Mouse (Mus musculus): ENCODE data around the gene Prrt3. TPM values are rescaled to one million over a fixed set of nuclear protein-coding genes. Genes with fewer than 3 reads are reported as not detected.

The Prrt3 gene
- polyA plus RNA-seq, 1 experiment from 2014 or later, result 0.14 TPM

- Histone ChIP-seq H3K27me3 (ENCODE audit: insufficient read depth, low read length) (0 out of 2 replicates have a peak, but pooled peaks cover 6% of the 10 kb centered on the region), H3K4me2 (ENCODE audit: low read depth, low read length) (no peak overlapping the region), H3K9me3 (ENCODE audit: low read length) (no peaks in the 10 kb centered on the region), H3K36me3 (replicated peaks; ENCODE audit: insufficient read depth, low read length) (no peaks in the 10 kb centered on the region), H3K4me3 (ENCODE audit: low read depth, low read length) (no peak overlapping the region), H3K9ac (replicated peaks) (no peak overlapping the region), H3K27ac (ENCODE audit: low read depth) (no peak overlapping the region), H3K4me1 (ENCODE audit: insufficient read depth) (peaks cover 15% of the 10 kb centered on the region)
- TF ChIP-seq EP300 (IDR thresholded peaks at IDR 0.05; ENCODE audit: low read depth) (no peak), CTCF (IDR thresholded peaks at IDR 0.05; ENCODE audit: low read depth) (no peak)
- ATAC-seq (no peak), DNase-seq (no peak)
- WGBS (ENCODE audit: insufficient replicate concordance), result 33% methylated on average over 2 of the region's 2 CpGs
These were observed 28.5 kb downstream of the Prrt3 start for GRCm38 (mm10) chr6:113473246-113473645.

DNA sequence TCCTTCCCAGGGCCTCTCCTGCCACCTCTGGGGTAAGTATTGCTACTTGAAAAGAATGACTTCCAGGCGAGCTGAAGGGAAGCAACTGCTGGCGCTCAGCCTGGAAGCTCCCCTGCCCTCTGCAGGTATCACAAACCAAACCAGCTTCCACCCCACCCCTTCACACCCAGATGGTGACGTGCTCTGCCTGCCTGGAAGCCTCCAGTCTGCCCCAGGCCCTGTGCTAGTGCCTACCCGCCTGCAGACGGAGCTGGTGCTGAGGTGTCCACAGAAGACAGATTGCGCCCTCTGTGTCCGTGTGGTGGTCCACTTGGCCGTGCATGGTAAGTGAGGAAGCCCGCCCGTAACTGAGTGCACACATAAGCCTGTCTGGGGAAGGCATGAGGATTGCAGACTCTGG, 29.7 kb downstream of the Prrt3 start:
- ATAC-seq (no peak), DNase-seq (no peak)
- H3K27ac ChIP-seq (ENCODE audit: low read depth), result no peak overlapping the region
- no peaks in the 10 kb centered on the region for H3K36me3 ChIP-seq (replicated peaks; ENCODE audit: insufficient read depth, low read length)
- peak overlapping the region; percentile 67; the same call in 1 of the 2 replicates for H3K4me2 ChIP-seq (ENCODE audit: low read depth, low read length)
- no peaks in the 10 kb centered on the region for H3K9me3 ChIP-seq (ENCODE audit: low read length)
- H3K27me3 ChIP-seq (ENCODE audit: insufficient read depth, low read length), result 0 out of 2 replicates have a peak, but pooled peaks cover 6% of the 10 kb centered on the region
- H3K4me3 ChIP-seq (ENCODE audit: low read depth, low read length), result 0 out of 2 replicates have a peak overlapping the region, but pooled peaks have one; percentile 28
- H3K9ac ChIP-seq (replicated peaks), result peak overlapping the region; percentile 57; the same call in 1 of the 2 replicates
- WGBS (ENCODE audit: insufficient replicate concordance), result 79% methylated on average over 10 of the region's 10 CpGs
- no peak for TF ChIP-seq EP300 (IDR thresholded peaks at IDR 0.05; ENCODE audit: low read depth)
- TF ChIP-seq CTCF (IDR thresholded peaks at IDR 0.05; ENCODE audit: low read depth), result no peak
- peaks cover 15% of the 10 kb centered on the region for H3K4me1 ChIP-seq (ENCODE audit: insufficient read depth)

- peak; percentile 65 for DNase-seq
These were observed 30.3 kb downstream of the Prrt3 start, which contains the start of gene Il17rc for GRCm38 (mm10) chr6:113471297-113471936. Gene Il17rc (plus strand): TSS chr6:113471427.

DNA sequence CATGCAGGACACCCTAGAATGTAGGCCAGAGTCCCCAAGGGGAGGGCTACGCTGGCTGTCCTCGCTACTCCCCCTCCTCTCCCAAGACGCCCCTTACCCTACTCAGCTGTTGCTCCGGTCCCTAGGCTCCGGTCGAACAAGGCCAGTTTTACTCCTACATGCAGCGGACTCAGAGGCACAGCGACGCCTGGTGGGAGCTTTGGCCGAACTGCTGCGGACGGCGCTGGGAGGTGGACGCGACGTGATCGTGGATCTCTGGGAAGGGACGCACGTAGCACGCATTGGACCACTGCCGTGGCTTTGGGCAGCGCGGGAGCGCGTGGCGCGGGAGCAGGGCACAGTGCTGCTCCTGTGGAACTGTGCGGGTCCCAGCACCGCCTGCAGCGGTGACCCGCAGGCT, 32.3 kb downstream of the Prrt3 start:
- peak; percentile 82 for DNase-seq
- Histone ChIP-seq H3K4me2 (ENCODE audit: low read depth, low read length) (peak overlapping the region; percentile 84), H3K27me3 (ENCODE audit: insufficient read depth, low read length) (0 out of 2 replicates have a peak, but pooled peaks cover 6% of the 10 kb centered on the region), H3K36me3 (replicated peaks; ENCODE audit: insufficient read depth, low read length) (no peaks in the 10 kb centered on the region), H3K4me3 (ENCODE audit: low read depth, low read length) (peak overlapping the region; percentile 40), H3K9me3 (ENCODE audit: low read length) (no peaks in the 10 kb centered on the region), H3K4me1 (ENCODE audit: insufficient read depth) (peaks cover 15% of the 10 kb centered on the region), H3K27ac (ENCODE audit: low read depth) (no peak overlapping the region), H3K9ac (replicated peaks) (peak overlapping the region; percentile 50; the same call in 1 of the 2 replicates)
- peak; percentile 78 for ATAC-seq
- WGBS (ENCODE audit: insufficient replicate concordance), result 2% methylated on average over 31 of the region's 31 CpGs
- TF ChIP-seq EP300 (IDR thresholded peaks at IDR 0.05; ENCODE audit: low read depth) (no peak), CTCF (IDR thresholded peaks at IDR 0.05; ENCODE audit: low read depth) (peak; percentile 88)

More at GRCm38 (mm10) chr6:113471297-113471936, 30.3 kb downstream of the Prrt3 start, which contains the start of gene Il17rc:
- no peak for TF ChIP-seq EP300 (IDR thresholded peaks at IDR 0.05; ENCODE audit: low read depth)
- no peak for TF ChIP-seq CTCF (IDR thresholded peaks at IDR 0.05; ENCODE audit: low read depth)
- no peaks in the 10 kb centered on the region for H3K36me3 ChIP-seq (replicated peaks; ENCODE audit: insufficient read depth, low read length)
- peak within 1 kb of the TSS; percentile 57; the same call in 1 of the 2 replicates for H3K9ac ChIP-seq (replicated peaks)
- peak; percentile 73 for ATAC-seq
- peak within 1 kb of the TSS; percentile 71; the same call in 1 of the 2 replicates for H3K27ac ChIP-seq (ENCODE audit: low read depth)
- H3K4me3 ChIP-seq (ENCODE audit: low read depth, low read length), result peak within 1 kb of the TSS; percentile 28
- WGBS (ENCODE audit: insufficient replicate concordance), result 46% methylated on average over 12 of the region's 12 CpGs
- 0 out of 2 replicates have a peak, but pooled peaks cover 6% of the 10 kb centered on the region for H3K27me3 ChIP-seq (ENCODE audit: insufficient read depth, low read length)
- H3K9me3 ChIP-seq (ENCODE audit: low read length), result no peaks in the 10 kb centered on the region
- peak within 1 kb of the TSS; percentile 67 for H3K4me2 ChIP-seq (ENCODE audit: low read depth, low read length)
- H3K4me1 ChIP-seq (ENCODE audit: insufficient read depth), result peaks cover 15% of the 10 kb centered on the region

DNA sequence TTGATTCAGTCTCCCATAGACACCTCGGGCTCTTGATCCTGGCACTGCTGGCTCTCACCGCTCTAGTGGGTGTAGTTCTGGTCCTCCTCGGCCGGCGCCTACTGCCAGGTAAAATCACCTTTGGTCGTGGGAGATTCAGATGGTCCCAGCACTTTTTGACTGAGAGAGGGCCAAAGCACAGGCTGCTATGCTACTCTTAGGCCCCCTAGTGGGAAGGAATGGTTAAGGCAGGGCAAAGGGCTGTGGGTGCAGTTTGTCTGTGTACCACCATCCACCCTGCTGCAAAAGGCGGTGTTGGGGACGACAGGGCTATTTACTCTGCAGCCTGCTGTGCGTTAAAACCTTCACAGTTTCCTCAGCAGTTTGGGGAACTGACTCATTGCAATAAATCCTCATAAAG, 32.7 kb downstream of the Prrt3 start:
- Histone ChIP-seq H3K27ac (ENCODE audit: low read depth) (no peak overlapping the region), H3K36me3 (replicated peaks; ENCODE audit: insufficient read depth, low read length) (no peaks in the 10 kb centered on the region), H3K4me2 (ENCODE audit: low read depth, low read length) (peak overlapping the region; percentile 84), H3K4me3 (ENCODE audit: low read depth, low read length) (peak overlapping the region; percentile 40), H3K9me3 (ENCODE audit: low read length) (no peaks in the 10 kb centered on the region), H3K9ac (replicated peaks) (peak overlapping the region; percentile 38; the same call in 1 of the 2 replicates), H3K4me1 (ENCODE audit: insufficient read depth) (peaks cover 15% of the 10 kb centered on the region), H3K27me3 (ENCODE audit: insufficient read depth, low read length) (0 out of 2 replicates have a peak, but pooled peaks cover 6% of the 10 kb centered on the region)
- DNase-seq (peak; percentile 73), ATAC-seq (peak; percentile 79)
- TF ChIP-seq CTCF (IDR thresholded peaks at IDR 0.05; ENCODE audit: low read depth) (peak; percentile 79), EP300 (IDR thresholded peaks at IDR 0.05; ENCODE audit: low read depth) (no peak)
- 12% methylated on average over 9 of the region's 9 CpGs for WGBS (ENCODE audit: insufficient replicate concordance)

- 58% methylated on average over 3 of the region's 3 CpGs for WGBS (ENCODE audit: insufficient replicate concordance)
- no peak for TF ChIP-seq EP300 (IDR thresholded peaks at IDR 0.05; ENCODE audit: low read depth)
- no peak for TF ChIP-seq CTCF (IDR thresholded peaks at IDR 0.05; ENCODE audit: low read depth)
- no peak overlapping the region for H3K9ac ChIP-seq (replicated peaks)
- H3K9me3 ChIP-seq (ENCODE audit: low read length), result no peaks in the 10 kb centered on the region
- H3K36me3 ChIP-seq (replicated peaks; ENCODE audit: insufficient read depth, low read length), result no peaks in the 10 kb centered on the region
- H3K27ac ChIP-seq (ENCODE audit: low read depth), result no peak overlapping the region
- DNase-seq (no peak), ATAC-seq (no peak)
- H3K4me1 ChIP-seq (ENCODE audit: insufficient read depth), result peaks cover 15% of the 10 kb centered on the region
- no peak overlapping the region for H3K4me2 ChIP-seq (ENCODE audit: low read depth, low read length)
- H3K4me3 ChIP-seq (ENCODE audit: low read depth, low read length), result no peak overlapping the region
- 0 out of 2 replicates have a peak, but pooled peaks cover 6% of the 10 kb centered on the region for H3K27me3 ChIP-seq (ENCODE audit: insufficient read depth, low read length)
These were observed 33.2 kb downstream of the Prrt3 start for GRCm38 (mm10) chr6:113468512-113468911.

Data from liver, postnatal 0 days (tissue).